Comparison of ENCODE assay signal across 25 mouse cellular contexts in genomic region chr8:11056665-11057064, GRCm38 (mm10). TPM values are rescaled to one million over a fixed set of nuclear protein-coding genes. Genes with fewer than 3 reads are reported as not detected.
DNase-seq lines count a peak whose midpoint lies in the region; ATAC-seq lines count a peak whose summit lies in the region.
"Had no signal": no experiment of that assay in that cellular context is flagged by ENCODE, and none has a peak within 500 bp of the region (broad histone marks: within the 10 kb centered on the region; RNA-seq: fewer than 3 reads in every experiment).

No protein-coding gene starts in this region.

- no peak for DNase-seq in forebrain, embryonic 10.5 days (ENCODE audit: extremely low spot score, low spot score)
- no peak for DNase-seq in forebrain, embryonic 14.5 days (ENCODE audit: low spot score)
- DNase-seq in liver, embryonic 11.5 days (ENCODE audit: low spot score) = no peak
- no peak for DNase-seq in intestine, embryonic 14.5 days (ENCODE audit: low spot score)
- no peak for DNase-seq in urinary bladder, postnatal 14 days (ENCODE audit: low spot score)
- DNase-seq: adrenal gland, adult 8-10 months; cerebellum, adult 8-10 months; cerebellum, postnatal 36 days; gastrocnemius, adult 2 months; kidney, adult 9 months; lung, adult 2 months; lung, postnatal 14 days; thymus, adult 18-20 months; thymus, postnatal 25 days had no signal

- no peak overlapping the region for H3K4me3 ChIP-seq in forebrain, embryonic 10.5 days
- H3K4me3 ChIP-seq in forebrain, embryonic 14.5 days (ENCODE audit: low read depth, low read length) = no peak overlapping the region
- no peak overlapping the region for H3K4me3 ChIP-seq in liver, embryonic 12.5 days
- no peak overlapping the region for H3K4me3 ChIP-seq in liver, embryonic 11.5 days (ENCODE audit: low read depth, low read length)
- no peak overlapping the region for H3K4me3 ChIP-seq in intestine, embryonic 14.5 days (ENCODE audit: low read depth, low read length)
- H3K4me3 ChIP-seq in stomach, embryonic 15.5 days (replicated peaks) = no peak overlapping the region
- H3K4me3 ChIP-seq in hindbrain, embryonic 13.5 days = no peak overlapping the region
- H3K4me3 ChIP-seq: embryonic facial prominence, embryonic 12.5 days; gastrocnemius, adult 2 months; heart, embryonic 15.5 days; hindbrain, embryonic 15.5 days; midbrain, embryonic 12.5 days; neural tube, embryonic 13.5 days had no signal

- ATAC-seq in forebrain, embryonic 14.5 days = no peak
- ATAC-seq in liver, embryonic 12.5 days = peak; percentile 31; the same call in 1 of the 2 replicates
- ATAC-seq in liver, embryonic 11.5 days (replicated peaks; ENCODE audit: low FRiP score) = no peak
- no peak for ATAC-seq in intestine, embryonic 14.5 days (replicated peaks; ENCODE audit: low FRiP score, low TSS enrichment, low read depth)
- no peak; the same call in 1 of the 2 replicates for ATAC-seq in stomach, embryonic 15.5 days (ENCODE audit: insufficient read depth, low FRiP score, low read depth)
- ATAC-seq in hindbrain, embryonic 13.5 days (ENCODE audit: low FRiP score) = no peak
- ATAC-seq: activated CD4-positive, CD25-positive, alpha-beta regulatory T cell, adult 4 months; forebrain, embryonic 16.5 days; inflammation-experienced regulatory T-cells, adult 6 months had no signal

- H3K4me1 ChIP-seq in forebrain, embryonic 10.5 days = peaks cover 10% of the 10 kb centered on the region; the same call in 1 of the 2 replicates
- no peaks in the 10 kb centered on the region for H3K4me1 ChIP-seq in forebrain, embryonic 14.5 days (ENCODE audit: control insufficient read depth, insufficient read depth, low read length)
- H3K4me1 ChIP-seq in liver, embryonic 12.5 days = peaks cover 5% of the 10 kb centered on the region; the same call in 1 of the 2 replicates
- H3K4me1 ChIP-seq in liver, embryonic 11.5 days (replicated peaks; ENCODE audit: control insufficient read depth, insufficient read depth, low read length) = 0 out of 2 replicates have a peak, but pooled peaks cover 7% of the 10 kb centered on the region
- peaks cover 12% of the 10 kb centered on the region; the same call in 1 of the 2 replicates for H3K4me1 ChIP-seq in intestine, embryonic 14.5 days (replicated peaks; ENCODE audit: control insufficient read depth, insufficient read depth, low read length)
- H3K4me1 ChIP-seq in stomach, embryonic 15.5 days = peaks cover 23% of the 10 kb centered on the region; the same call in 1 of the 2 replicates
- H3K4me1 ChIP-seq in hindbrain, embryonic 13.5 days (replicated peaks) = peaks cover 14% of the 10 kb centered on the region
- H3K4me1 ChIP-seq: embryonic facial prominence, embryonic 12.5 days; heart, embryonic 15.5 days; hindbrain, embryonic 15.5 days; midbrain, embryonic 12.5 days had no signal

- H3K9me3 ChIP-seq in forebrain, embryonic 10.5 days = no peaks in the 10 kb centered on the region
- no peaks in the 10 kb centered on the region for H3K9me3 ChIP-seq in forebrain, embryonic 14.5 days (replicated peaks; ENCODE audit: control insufficient read depth, low read length)
- H3K9me3 ChIP-seq in liver, embryonic 12.5 days (replicated peaks) = no peaks in the 10 kb centered on the region
- no peaks in the 10 kb centered on the region for H3K9me3 ChIP-seq in liver, embryonic 11.5 days (ENCODE audit: control insufficient read depth, low read length)
- H3K9me3 ChIP-seq in intestine, embryonic 14.5 days (ENCODE audit: control insufficient read depth, low read length) = no peaks in the 10 kb centered on the region
- H3K9me3 ChIP-seq in stomach, embryonic 15.5 days = no peaks in the 10 kb centered on the region
- H3K9me3 ChIP-seq in hindbrain, embryonic 13.5 days = no peaks in the 10 kb centered on the region
- H3K9me3 ChIP-seq: embryonic facial prominence, embryonic 12.5 days; heart, embryonic 15.5 days; hindbrain, embryonic 15.5 days; midbrain, embryonic 12.5 days; neural tube, embryonic 13.5 days had no signal

- WGBS in forebrain, embryonic 10.5 days = 89% methylated on average over 5 of the region's 5 CpGs
- 92% methylated on average over 5 of the region's 5 CpGs for WGBS in forebrain, embryonic 14.5 days
- WGBS in liver, embryonic 12.5 days (ENCODE audit: insufficient replicate concordance) = 70% methylated on average over 5 of the region's 5 CpGs
- 82% methylated on average over 5 of the region's 5 CpGs for WGBS in liver, embryonic 11.5 days
- WGBS in intestine, embryonic 14.5 days = 82% methylated on average over 5 of the region's 5 CpGs
- WGBS in stomach, embryonic 15.5 days = 76% methylated on average over 5 of the region's 5 CpGs
- WGBS in hindbrain, embryonic 13.5 days = 92% methylated on average over 5 of the region's 5 CpGs

- no peak overlapping the region for H3K9ac ChIP-seq in forebrain, embryonic 14.5 days (ENCODE audit: low read length)
- H3K9ac ChIP-seq in liver, embryonic 12.5 days = no peak overlapping the region
- no peak overlapping the region for H3K9ac ChIP-seq in liver, embryonic 11.5 days (ENCODE audit: low read depth, low read length)
- H3K9ac ChIP-seq in intestine, embryonic 14.5 days (ENCODE audit: low read length) = no peak overlapping the region
- no peak overlapping the region for H3K9ac ChIP-seq in stomach, embryonic 15.5 days
- no peak overlapping the region for H3K9ac ChIP-seq in hindbrain, embryonic 13.5 days
- H3K9ac ChIP-seq: embryonic facial prominence, embryonic 12.5 days; heart, embryonic 15.5 days; hindbrain, embryonic 15.5 days; midbrain, embryonic 12.5 days; neural tube, embryonic 13.5 days had no signal

- peak overlapping the region; percentile 35; the same call in 1 of the 2 replicates for H3K27ac ChIP-seq in forebrain, embryonic 10.5 days
- H3K27ac ChIP-seq in forebrain, embryonic 14.5 days (ENCODE audit: low read depth, low read length) = no peak overlapping the region
- H3K27ac ChIP-seq in liver, embryonic 12.5 days = no peak overlapping the region
- H3K27ac ChIP-seq in liver, embryonic 11.5 days (ENCODE audit: low read depth, low read length) = no peak overlapping the region
- H3K27ac ChIP-seq in intestine, embryonic 14.5 days (ENCODE audit: low read depth) = peak overlapping the region; percentile 69; the same call in 1 of the 2 replicates
- peak overlapping the region; percentile 89 for H3K27ac ChIP-seq in stomach, embryonic 15.5 days
- H3K27ac ChIP-seq in hindbrain, embryonic 13.5 days = no peak overlapping the region
- H3K27ac ChIP-seq: embryonic facial prominence, embryonic 12.5 days; gastrocnemius, adult 2 months; heart, embryonic 15.5 days; hindbrain, embryonic 15.5 days; midbrain, embryonic 12.5 days; neural tube, embryonic 13.5 days had no signal

- 0 out of 2 replicates have a peak, but pooled peaks cover 6% of the 10 kb centered on the region for H3K27me3 ChIP-seq in forebrain, embryonic 10.5 days (ENCODE audit: poor library complexity, severe bottlenecking)
- no peaks in the 10 kb centered on the region for H3K27me3 ChIP-seq in forebrain, embryonic 14.5 days (replicated peaks; ENCODE audit: control insufficient read depth, insufficient read depth, low read length)
- peaks cover 3% of the 10 kb centered on the region; the same call in 1 of the 2 replicates for H3K27me3 ChIP-seq in liver, embryonic 12.5 days (replicated peaks)
- peaks cover 2% of the 10 kb centered on the region; the same call in 1 of the 2 replicates for H3K27me3 ChIP-seq in liver, embryonic 11.5 days (replicated peaks; ENCODE audit: control insufficient read depth, insufficient read depth, low read length)
- H3K27me3 ChIP-seq in intestine, embryonic 14.5 days (replicated peaks; ENCODE audit: control insufficient read depth, insufficient read depth, low read length) = no peaks in the 10 kb centered on the region
- no peaks in the 10 kb centered on the region for H3K27me3 ChIP-seq in stomach, embryonic 15.5 days (replicated peaks)
- H3K27me3 ChIP-seq in hindbrain, embryonic 13.5 days = no peaks in the 10 kb centered on the region
- H3K27me3 ChIP-seq: embryonic facial prominence, embryonic 12.5 days; heart, embryonic 15.5 days; hindbrain, embryonic 15.5 days; midbrain, embryonic 12.5 days had no signal

- H3K36me3 ChIP-seq in forebrain, embryonic 10.5 days (replicated peaks) = no peaks in the 10 kb centered on the region
- no peaks in the 10 kb centered on the region for H3K36me3 ChIP-seq in forebrain, embryonic 14.5 days (ENCODE audit: control insufficient read depth, insufficient read depth, low read length)
- no peaks in the 10 kb centered on the region for H3K36me3 ChIP-seq in liver, embryonic 12.5 days
- H3K36me3 ChIP-seq in liver, embryonic 11.5 days (ENCODE audit: control insufficient read depth, insufficient read depth, low read length) = no peaks in the 10 kb centered on the region
- no peaks in the 10 kb centered on the region for H3K36me3 ChIP-seq in intestine, embryonic 14.5 days (ENCODE audit: control insufficient read depth, insufficient read depth, low read length)
- no peaks in the 10 kb centered on the region for H3K36me3 ChIP-seq in stomach, embryonic 15.5 days
- H3K36me3 ChIP-seq in hindbrain, embryonic 13.5 days = no peaks in the 10 kb centered on the region
- H3K36me3 ChIP-seq: embryonic facial prominence, embryonic 12.5 days; heart, embryonic 15.5 days; hindbrain, embryonic 15.5 days; midbrain, embryonic 12.5 days; neural tube, embryonic 13.5 days had no signal

- H3K4me2 ChIP-seq in forebrain, embryonic 14.5 days (ENCODE audit: low read length) = no peak overlapping the region
- no peak overlapping the region for H3K4me2 ChIP-seq in liver, embryonic 12.5 days
- no peak overlapping the region for H3K4me2 ChIP-seq in liver, embryonic 11.5 days
- no peak overlapping the region for H3K4me2 ChIP-seq in intestine, embryonic 14.5 days (ENCODE audit: low read length)
- H3K4me2 ChIP-seq in stomach, embryonic 15.5 days = no peak overlapping the region; the same call in 1 of the 2 replicates
- no peak overlapping the region for H3K4me2 ChIP-seq in hindbrain, embryonic 13.5 days
- H3K4me2 ChIP-seq: embryonic facial prominence, embryonic 12.5 days; heart, embryonic 15.5 days; hindbrain, embryonic 15.5 days; midbrain, embryonic 12.5 days; neural tube, embryonic 13.5 days had no signal

RNA-seq across cellular contexts. Expression of gene Irs2, which starts 48.4 kb away (rescaled TPM):
- 5.7 and 6.1 TPM in 2 replicates for polyA plus RNA-seq in forebrain, embryonic 10.5 days (2016; fragmentation: Nextera tagmentation; extraction: Ambion mirVana)
- 3.9 and 4.0 TPM in 2 replicates for polyA plus RNA-seq in forebrain, embryonic 14.5 days (2014; fragmentation: Nextera tagmentation; extraction: Ambion mirVana)
- 9.6 and 10.4 TPM in 2 replicates for polyA plus RNA-seq in liver, embryonic 12.5 days (2016; fragmentation: Nextera tagmentation; extraction: Ambion mirVana)
- polyA plus RNA-seq in liver, embryonic 11.5 days (2014; fragmentation: Nextera tagmentation; extraction: Ambion mirVana) = 8.3 and 8.9 TPM in 2 replicates
- polyA plus RNA-seq in intestine, embryonic 14.5 days (2014; fragmentation: Nextera tagmentation; extraction: Ambion mirVana) = 4.5 and 5.5 TPM in 2 replicates
- 7.1 and 7.2 TPM in 2 replicates for polyA plus RNA-seq in stomach, embryonic 15.5 days (2015; fragmentation: Nextera tagmentation; extraction: Ambion mirVana)
- polyA plus RNA-seq in hindbrain, embryonic 13.5 days (2015; fragmentation: Nextera tagmentation; extraction: Ambion mirVana) = 4.5 and 4.6 TPM in 2 replicates

Comparison
In these comparisons a context has a peak if more than half of its experiments do, and no peak if none do; other contexts are left out.
1. H3K27ac ChIP-seq: peak in forebrain, embryonic 10.5 days (single experiment), intestine, embryonic 14.5 days (single experiment) and stomach, embryonic 15.5 days (single experiment); none in forebrain, embryonic 14.5 days (single experiment), liver, embryonic 12.5 days (single experiment), liver, embryonic 11.5 days (single experiment) and hindbrain, embryonic 13.5 days (single experiment).